Mouse (Mus musculus) cerebellum, adult 2 months (tissue): ENCODE results near the gene Tbl1xr1. TPM values are rescaled to one million over a fixed set of nuclear protein-coding genes. Genes with fewer than 3 reads are reported as not detected.
A peak's percentile ranks its signal among the peaks of the same experiment; 100 is the strongest.

ENCODE experiments used
- DNase-seq, 2 experiments: peaks; one replicate each; pipeline ENCODE4 v3.0.0; 2021
- H3K27ac ChIP-seq: fragments of 200-500 bp; 2 replicates; pipeline ENCODE4 v1.5.1; 2012; ENCODE audit warnings: low read length, control low read depth, inconsistent platforms; ENCODE audit not compliant: insufficient read depth
- H3K27me3 ChIP-seq: fragments of 200-500 bp; 2 replicates; pipeline ENCODE4 v1.6.1; 2012; ENCODE audit warnings: inconsistent platforms, mild to moderate bottlenecking, low read length, moderate library complexity; ENCODE audit not compliant: control insufficient read depth, insufficient read depth
- H3K4me1 ChIP-seq: fragments of 200-500 bp; 2 replicates; pipeline ENCODE4 v1.6.1; 2011; ENCODE audit warnings: low read length; ENCODE audit not compliant: control insufficient read depth, insufficient read depth
- H3K4me3 ChIP-seq: fragments of 200-500 bp; replicated peaks from 2 replicates; pipeline ENCODE3; 2011; ENCODE audit warnings: mild to moderate bottlenecking, low read depth, low read length, control low read depth; ENCODE audit not compliant: insufficient read depth
- CTCF ChIP-seq: fragments of 200-500 bp; IDR thresholded peaks from 2 replicates; pipeline ENCODE4 v1.5.1; 2011; ENCODE audit warnings: low read depth, mild to moderate bottlenecking, control low read depth, low read length, moderate library complexity, borderline replicate concordance; ENCODE audit not compliant: insufficient read depth
- POLR2A ChIP-seq: fragments of 200-500 bp; IDR thresholded peaks from 2 replicates; pipeline ENCODE4 v1.6.1; 2011; ENCODE audit warnings: low read length, control low read depth, borderline replicate concordance; ENCODE audit not compliant: insufficient read depth
- WGBS: fragments of 180-500 bp; shearing (Covaris S2); methylation state at CpG from one replicate; pipeline ENCODE4 v1.1.7; 2018; 5-methylcytosine and 5-hydroxymethylcytosine counted together
- polyA plus RNA-seq: library from polyadenylated mRNA; depleted of rRNA; stranded (reverse); fragments of >200 nt; gene quantifications from 2 replicates; pipeline ENCODE4 v1.2.3, GENCODE M21; 2012

Gene Tbl1xr1
- polyA plus RNA-seq, 1 experiment: 43.6 TPM

DNA sequence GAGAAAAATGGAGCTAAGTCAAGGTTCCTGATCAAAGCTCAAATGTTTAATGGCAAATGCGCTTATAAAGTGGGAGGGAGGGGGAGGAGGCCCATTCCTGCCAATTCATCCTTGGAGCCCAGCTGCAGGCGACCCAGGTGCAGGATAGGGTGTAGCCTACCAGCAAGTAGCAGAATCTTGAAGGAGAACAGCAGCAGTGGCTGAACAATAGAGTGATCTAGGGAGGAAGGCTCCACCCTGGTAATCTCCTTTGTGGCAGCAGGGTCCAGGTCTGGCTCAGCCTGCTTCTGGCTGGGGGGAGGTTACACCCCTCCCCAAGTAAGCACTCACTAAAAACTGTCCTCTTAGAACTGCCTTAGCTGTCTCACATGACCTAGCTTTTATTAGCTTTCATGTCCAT lies 79.9 kb downstream of the Tbl1xr1 start:
- Histone ChIP-seq H3K4me3 (no peak overlapping the region), H3K27ac (no peak overlapping the region), H3K4me1 (no peaks in the 10 kb centered on the region), H3K27me3 (no peaks in the 10 kb centered on the region)
- DNase-seq: peak in 1 of 2 experiments; percentile 4
- 64% methylated on average over 2 of the region's 2 CpGs for WGBS
- TF ChIP-seq CTCF (no peak), POLR2A (no peak)

DNA sequence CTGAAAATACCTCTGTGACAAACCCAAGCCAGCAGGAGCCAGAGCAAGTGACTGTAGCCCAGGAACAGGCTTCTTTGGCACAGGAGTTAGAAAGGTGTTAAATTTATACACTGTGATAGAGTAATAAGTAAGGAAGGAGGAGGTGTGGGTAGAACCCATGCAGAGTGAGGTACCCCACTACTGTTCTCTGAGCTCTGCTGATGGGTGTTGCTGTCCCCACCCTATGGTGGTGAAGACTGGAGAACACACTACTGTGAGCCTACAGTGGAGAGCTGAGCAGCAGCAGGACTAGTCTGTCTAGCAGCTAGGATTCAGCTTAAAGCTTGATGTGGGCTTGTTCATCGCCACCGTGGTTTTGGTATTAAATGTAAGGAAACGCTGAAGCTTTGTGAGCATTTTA lies 86.5 kb downstream of the Tbl1xr1 start:
- TF ChIP-seq POLR2A: no peak
- no peak for TF ChIP-seq CTCF
- 98% methylated on average over 3 of the region's 3 CpGs for WGBS
- DNase-seq: no peak
- Histone ChIP-seq H3K27ac (no peak overlapping the region), H3K27me3 (no peaks in the 10 kb centered on the region), H3K4me1 (peaks cover 3% of the 10 kb centered on the region; the same call in 1 of the 2 replicates), H3K4me3 (no peak overlapping the region)

DNA sequence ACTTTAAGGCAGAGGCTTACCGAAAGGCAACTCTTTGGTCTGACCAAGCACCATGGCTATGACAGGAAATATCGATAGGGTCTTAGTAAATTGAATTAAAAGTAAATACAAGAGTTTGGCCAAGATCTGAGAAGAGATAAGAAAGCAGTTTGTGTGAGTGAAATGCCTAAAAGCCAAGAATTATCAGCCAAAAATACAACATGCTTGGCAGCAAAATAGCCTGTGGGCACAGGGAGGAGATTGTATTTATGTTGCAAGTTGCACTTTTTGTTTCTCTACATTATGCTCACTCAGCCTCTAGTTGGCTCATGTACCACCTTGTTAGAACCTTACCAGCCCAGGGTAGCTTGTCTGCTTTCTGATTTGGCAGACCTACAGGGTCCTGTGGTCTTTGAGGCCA lies 91.4 kb downstream of the Tbl1xr1 start:
- H3K27me3 ChIP-seq: no peaks in the 10 kb centered on the region
- H3K27ac ChIP-seq: no peak overlapping the region
- TF ChIP-seq CTCF (no peak), POLR2A (no peak)
- 92% methylated on average over 2 of the region's 2 CpGs for whole genome bisulfite sequencing
- peaks cover 4% of the 10 kb centered on the region; the same call in 1 of the 2 replicates for H3K4me1 ChIP-seq
- no peak for DNase-seq
- H3K4me3 ChIP-seq: no peak overlapping the region

DNA sequence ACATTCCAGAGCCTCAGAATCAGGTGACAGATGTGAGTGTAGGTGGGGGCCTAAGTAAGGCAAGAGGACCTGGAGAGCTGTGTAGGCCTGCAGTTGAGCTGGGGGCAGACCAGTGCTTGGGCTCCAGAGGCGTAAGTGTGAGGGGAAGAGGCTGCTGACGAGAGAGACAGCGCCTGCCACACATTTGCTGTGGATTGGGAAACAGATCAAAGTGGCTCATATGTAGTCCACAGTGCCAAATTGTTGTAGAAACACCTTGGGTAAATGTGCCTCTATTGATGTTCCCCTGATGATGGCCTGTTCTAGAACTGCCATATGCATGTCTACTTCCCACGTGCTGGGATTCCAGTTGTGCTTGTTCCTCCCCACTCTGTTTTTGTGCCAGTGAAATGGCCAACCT lies 92.0 kb downstream of the Tbl1xr1 start:
- no peak for DNase-seq
- H3K4me1 ChIP-seq: peaks cover 4% of the 10 kb centered on the region; the same call in 1 of the 2 replicates
- H3K27ac ChIP-seq: no peak overlapping the region
- H3K4me3 ChIP-seq: no peak overlapping the region
- no peaks in the 10 kb centered on the region for H3K27me3 ChIP-seq
- WGBS: 86% methylated on average over 4 of the region's 4 CpGs
- TF ChIP-seq CTCF (no peak), POLR2A (no peak)

DNA sequence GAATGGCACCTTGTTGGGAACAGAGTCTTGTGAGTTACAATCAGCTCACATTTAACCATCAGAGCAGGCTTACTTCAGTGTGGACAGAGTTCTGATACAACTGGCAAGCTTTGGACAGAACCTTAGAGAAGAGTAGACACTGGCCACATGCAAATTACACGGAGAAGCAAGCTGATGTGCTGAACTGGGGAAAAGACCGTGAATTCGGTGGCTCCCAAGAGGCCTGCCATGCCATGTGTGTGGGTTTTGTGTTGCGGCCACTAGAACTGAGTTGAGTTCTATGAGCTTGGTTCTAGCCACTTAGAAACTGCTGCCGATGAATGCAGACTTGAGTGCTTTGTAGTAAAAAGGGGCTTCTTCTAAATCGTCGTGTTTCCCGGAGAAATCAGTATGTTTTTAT lies 95.1 kb downstream of the Tbl1xr1 start:
- Histone ChIP-seq H3K4me1 (peaks cover 9% of the 10 kb centered on the region; the same call in 1 of the 2 replicates), H3K27ac (no peak overlapping the region), H3K4me3 (no peak overlapping the region), H3K27me3 (no peaks in the 10 kb centered on the region)
- 89% methylated on average over 8 of the region's 8 CpGs for WGBS
- no peak for TF ChIP-seq CTCF
- no peak for TF ChIP-seq POLR2A
- no peak for DNase-seq

DNA sequence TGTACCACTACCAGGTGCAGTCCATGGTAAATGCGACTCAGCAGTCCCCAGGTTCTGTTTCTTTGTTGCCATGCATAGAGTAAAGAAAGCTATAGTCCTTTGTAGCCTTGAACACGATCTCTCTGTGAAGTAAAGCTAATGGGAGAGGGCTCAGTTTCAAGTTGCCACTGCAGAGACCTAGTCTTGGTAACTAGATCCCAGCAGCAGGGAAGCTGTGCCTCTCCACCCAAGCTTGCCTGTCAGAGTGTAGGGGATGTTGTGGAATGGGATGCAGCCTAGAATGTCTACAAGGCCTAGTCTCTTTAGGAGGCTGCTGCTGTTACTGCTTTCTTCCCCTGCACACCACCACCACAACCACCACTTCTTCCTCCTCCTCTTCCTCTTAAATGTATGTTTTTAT lies 96.0 kb downstream of the Tbl1xr1 start:
- Histone ChIP-seq H3K27ac (no peak overlapping the region), H3K4me1 (0 out of 2 replicates have a peak, but pooled peaks cover 7% of the 10 kb centered on the region), H3K27me3 (no peaks in the 10 kb centered on the region), H3K4me3 (no peak overlapping the region)
- TF ChIP-seq POLR2A (no peak), CTCF (no peak)
- DNase-seq: no peak
- WGBS: 74% methylated on average over 2 of the region's 2 CpGs

DNA sequence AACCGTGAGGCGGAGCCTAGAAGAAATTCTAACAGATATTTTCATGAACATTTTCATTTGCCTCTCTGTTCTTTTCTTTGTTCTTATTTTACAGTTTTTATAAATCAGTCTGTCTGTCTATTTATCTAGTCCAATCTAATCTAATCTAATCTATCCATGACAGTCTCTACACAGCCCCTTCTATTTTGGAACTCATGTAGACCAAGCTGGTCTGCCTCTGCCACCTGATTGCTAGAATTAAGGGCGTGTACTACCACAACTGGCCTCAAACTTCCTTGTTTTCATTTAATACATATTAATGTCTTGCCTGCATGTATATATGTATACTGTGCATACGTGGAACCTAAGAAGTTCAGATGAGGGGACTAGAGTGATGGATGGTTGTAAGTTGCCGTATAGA lies 96.7 kb downstream of the Tbl1xr1 start:
- 96% methylated on average over 5 of the region's 5 CpGs for WGBS
- TF ChIP-seq CTCF (no peak), POLR2A (no peak)
- DNase-seq: no peak
- Histone ChIP-seq H3K4me3 (no peak overlapping the region), H3K4me1 (peaks cover 9% of the 10 kb centered on the region; the same call in 1 of the 2 replicates), H3K27me3 (no peaks in the 10 kb centered on the region), H3K27ac (no peak overlapping the region)

DNA sequence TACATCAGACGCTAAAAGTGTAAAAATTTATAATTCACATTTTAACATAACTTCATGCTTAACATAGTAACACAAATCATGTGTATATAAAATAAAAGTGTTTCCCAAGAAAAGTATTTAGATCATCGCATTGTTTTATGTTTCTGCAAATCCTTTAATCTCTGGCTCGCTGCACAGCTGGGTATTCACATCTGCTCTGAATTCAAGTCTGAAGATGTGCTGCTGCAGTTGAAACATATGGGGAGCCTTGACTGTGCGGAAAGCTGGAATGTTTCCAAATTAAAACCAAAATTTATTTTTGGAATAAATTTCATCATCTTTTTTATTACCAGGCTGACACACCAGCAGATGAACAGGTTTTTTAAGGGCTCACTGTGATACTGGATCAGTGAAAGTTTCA lies 97.8 kb downstream of the Tbl1xr1 start:
- Histone ChIP-seq H3K4me3 (no peak overlapping the region), H3K4me1 (peaks cover 9% of the 10 kb centered on the region; the same call in 1 of the 2 replicates), H3K27ac (no peak overlapping the region), H3K27me3 (no peaks in the 10 kb centered on the region)
- TF ChIP-seq POLR2A (no peak), CTCF (no peak)
- 80% methylated on average over 4 of the region's 4 CpGs for WGBS
- no peak for DNase-seq

DNA sequence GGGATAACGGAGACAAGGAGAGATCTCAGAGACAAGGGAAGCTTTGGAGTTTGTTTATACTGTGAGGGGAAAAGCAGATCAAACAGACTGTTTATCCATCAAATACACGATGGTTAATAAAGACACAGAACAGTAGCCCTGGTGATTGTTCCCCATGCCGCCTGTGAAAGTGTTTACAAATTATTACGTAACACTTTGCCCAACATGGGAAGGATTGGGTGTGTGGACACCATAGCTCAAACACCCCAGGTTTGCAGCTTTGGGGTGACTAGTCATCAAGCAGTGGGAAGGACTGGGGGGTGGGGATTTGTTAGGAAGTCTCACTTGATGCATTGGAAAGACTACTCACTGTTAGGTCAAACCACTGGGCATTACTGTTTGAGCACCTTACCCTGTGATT lies 103.6 kb downstream of the Tbl1xr1 start:
- Histone ChIP-seq H3K4me3 (no peak overlapping the region), H3K4me1 (peaks cover 9% of the 10 kb centered on the region; the same call in 1 of the 2 replicates), H3K27ac (no peak overlapping the region), H3K27me3 (no peaks in the 10 kb centered on the region)
- 80% methylated on average over 4 of the region's 4 CpGs for WGBS
- DNase-seq: no peak
- TF ChIP-seq CTCF (no peak), POLR2A (no peak)
